Mouse (Mus musculus) cerebellum, postnatal 36 days (tissue): ENCODE measurements around the gene Lrp2.
"Not testable (repeated sequence)": the region's sequence is repeated elsewhere in the genome, so short reads cannot be mapped to it uniquely, and the experiment has no call there.

Source experiments
- DNase-seq, 2 experiments: peaks; one replicate each; pipeline ENCODE4 v3.0.0; 2021 to 2022; ENCODE audit warnings: mixed read lengths in 2 of 2

Gene Lrp2

DNA sequence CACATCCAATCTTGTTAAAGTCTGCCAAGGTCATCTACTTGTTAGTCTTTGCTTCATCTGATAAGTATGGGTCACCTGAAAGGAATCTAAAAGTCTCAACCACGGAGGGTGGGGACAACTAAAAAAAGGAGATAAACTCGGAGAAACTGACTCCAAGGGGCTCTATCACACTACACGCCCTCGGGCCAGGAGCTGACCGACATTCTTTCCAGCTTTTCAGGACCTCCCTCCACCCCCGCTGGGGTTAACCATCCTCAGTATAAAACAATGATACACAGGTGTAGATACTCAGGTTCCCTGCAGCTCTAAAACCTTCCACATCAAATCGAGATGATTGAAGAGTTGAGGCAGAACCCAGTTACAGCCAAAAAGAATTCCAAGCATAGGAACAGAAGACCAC lies 3.0 kb downstream of the Lrp2 start:
- no peak for DNase-seq

DNA sequence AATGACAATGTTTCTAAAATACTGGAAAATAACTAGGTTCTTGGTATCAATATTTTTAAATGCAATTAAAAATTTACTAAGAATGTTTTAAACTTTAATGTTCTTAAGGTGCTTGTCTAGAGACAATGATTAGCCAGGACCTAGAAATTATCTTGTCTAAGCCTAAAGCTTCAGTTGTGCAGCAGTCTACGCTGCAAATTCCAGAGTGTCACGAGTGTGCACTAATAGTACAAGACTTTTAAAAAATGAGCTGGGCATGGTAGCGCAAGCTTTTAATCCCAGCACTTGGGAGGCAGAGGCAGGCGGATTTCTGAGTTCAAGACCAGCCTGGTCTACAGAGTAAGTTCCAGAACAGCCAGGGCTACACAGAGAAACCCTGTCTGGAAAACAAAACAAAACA lies 3.8 kb downstream of the Lrp2 start:
- DNase-seq = not testable (repeated sequence)

DNA sequence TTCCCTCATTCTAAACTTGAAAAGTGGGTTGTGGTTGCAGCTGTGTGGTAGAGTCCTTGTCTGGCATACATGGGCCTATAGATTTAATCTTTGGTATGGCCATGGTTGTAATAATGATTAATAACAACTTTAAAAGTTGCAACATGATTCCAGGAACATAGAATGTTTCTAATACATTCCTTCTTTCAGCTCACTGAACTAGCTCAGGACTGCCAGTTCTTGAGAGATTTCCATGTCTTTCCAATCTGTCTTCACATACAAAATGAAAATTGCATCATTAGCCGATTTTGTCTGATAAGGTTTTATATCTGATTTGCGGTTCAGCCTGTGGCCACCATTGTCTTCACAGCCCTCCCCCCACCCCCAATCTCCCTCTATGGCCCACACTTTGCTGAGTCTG lies 5.8 kb downstream of the Lrp2 start:
- no peak for DNase-seq

DNA sequence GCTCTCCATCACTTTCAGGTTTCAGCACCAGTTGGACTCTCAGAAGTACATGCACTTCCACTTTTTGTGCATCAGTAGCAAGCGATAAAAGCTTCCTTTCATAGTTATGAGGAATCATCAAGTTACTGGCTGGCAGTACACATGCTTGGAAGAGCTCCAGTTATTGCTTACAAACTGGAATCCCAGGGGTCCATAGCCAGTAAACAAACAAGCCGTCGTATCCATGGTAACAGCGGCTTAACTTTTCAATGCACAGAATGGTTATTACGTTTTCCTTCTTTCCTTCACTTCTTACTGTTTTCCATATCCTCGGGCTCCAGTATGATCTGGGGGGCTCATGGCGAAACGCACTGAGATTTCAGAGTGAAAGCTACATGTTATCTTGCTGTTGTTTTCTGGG lies 7.7 kb downstream of the Lrp2 start:
- DNase-seq = no peak

DNA sequence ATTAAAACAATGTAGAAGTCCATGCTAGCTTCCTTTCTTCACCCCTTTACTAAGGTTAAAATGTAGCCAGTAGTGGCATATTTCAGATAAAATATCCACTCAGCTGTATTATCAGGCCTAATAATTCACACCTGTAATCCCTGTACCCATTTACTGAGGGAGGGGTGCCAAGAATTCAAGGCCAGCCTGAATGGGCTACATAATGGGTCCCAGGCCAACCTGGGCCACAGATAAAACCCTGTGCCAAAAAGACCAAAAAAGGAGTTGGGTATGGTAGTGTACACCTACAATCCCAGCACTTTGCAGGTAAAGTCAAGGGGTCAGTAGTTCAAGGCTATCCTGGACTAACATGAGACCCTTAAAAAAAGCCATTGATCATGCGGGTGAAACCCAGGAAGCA lies 9.3 kb downstream of the Lrp2 start:
- DNase-seq = no peak

DNA sequence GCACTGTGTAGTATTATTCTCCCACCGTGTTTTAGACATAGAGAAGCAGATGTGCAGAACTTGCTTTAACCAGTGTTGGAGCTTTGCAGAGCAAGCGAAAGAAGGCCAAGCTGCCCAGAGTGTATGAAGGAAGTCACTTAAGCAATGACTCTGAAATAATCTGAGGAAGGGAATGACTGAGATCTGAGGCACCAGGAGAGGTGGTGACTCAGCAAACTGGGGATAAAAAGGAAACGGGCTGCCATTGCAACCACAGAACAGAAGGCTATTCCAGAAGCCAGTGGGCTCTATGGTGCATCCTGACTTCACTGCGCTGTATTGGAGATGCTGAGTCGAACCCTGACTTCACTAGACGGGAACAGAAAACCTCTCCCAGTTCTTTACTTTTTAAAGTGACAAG lies 10.9 kb downstream of the Lrp2 start:
- no peak for DNase-seq

DNA sequence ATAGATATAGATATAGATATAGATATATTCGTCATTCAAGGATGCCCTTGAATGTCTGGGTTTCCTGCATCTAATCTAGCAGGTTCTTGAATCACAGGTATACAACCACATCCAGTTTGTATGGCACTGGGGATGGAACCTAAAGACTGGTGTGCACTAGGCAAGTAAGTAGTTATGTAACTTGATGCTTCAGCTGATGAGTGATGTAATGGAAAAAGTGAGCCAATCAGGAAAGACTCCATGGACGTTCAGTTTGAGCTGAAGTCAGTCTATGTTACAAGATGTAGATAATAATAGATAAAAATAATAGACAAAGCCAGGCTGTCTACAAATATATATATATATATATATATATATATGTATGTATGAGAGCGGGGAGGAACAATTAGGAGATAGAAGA lies 11.6 kb downstream of the Lrp2 start:
- no peak for DNase-seq

DNA sequence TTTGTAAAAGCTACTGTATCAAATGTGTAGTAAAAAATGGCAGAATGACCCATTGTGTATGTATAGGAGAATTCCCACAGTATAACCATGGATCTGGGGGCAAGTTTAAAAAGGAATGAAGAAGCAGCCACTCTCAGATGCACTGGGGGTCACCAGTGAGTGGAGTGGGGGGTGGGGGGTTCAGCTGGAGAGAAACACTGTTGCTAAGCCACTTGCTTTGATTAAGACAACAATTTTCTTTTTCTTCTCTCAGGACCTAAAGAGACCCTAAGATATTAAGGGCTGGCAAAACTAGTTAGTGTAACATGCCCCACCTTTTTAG lies 12.2 kb downstream of the Lrp2 start:
- no peak for DNase-seq

DNA sequence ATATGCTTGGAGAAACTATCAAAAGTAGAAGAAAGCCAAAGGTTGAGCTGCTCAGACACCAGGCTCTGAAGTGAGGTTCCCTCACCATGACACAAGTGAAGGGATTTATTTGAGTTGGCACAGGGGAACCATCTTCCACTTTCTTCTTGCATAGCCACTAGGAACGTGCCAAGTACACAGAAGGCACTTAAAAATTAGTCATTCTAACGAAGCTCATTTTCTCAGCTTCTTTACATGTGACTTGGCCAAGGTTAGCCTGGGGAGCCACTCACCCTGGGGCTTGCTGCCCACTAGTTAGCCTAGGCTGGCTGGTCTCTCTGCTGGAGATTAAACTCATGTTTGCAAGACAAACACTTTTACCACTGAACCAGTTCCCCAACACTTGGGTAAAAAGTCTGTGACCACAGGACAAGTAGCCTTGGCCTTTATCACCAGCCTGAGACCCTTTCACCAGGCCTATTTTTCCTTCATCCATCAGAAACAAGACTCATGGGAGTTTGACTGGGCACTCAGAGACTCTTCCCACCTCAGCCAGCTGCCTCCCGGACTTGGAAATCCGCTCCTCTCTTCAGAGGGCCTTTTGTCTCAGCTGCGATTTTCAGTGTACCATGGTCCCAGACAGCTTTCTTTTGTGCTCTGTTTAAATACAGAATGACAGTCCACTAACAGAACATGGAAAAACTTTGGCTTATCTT lies 12.7 kb downstream of the Lrp2 start:
- no peak for DNase-seq

DNA sequence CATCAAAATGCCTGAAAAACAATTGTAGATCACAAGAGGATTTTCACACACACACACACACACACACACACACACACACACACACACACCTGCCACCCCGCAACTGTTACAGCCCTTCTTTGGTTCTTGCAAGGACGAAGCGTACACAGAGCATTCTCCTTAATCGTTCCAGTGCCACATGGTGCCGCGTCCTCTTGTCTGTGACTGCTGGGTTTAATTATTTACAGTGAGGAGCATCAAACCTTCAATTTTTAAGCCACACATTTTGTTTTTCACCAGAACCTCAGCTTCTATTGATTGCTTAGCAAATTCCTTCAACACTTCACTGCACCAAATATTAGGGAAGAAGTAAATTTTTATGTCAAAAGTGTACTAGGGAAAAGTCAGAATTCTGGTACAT lies 15.3 kb downstream of the Lrp2 start:
- no peak for DNase-seq

DNA sequence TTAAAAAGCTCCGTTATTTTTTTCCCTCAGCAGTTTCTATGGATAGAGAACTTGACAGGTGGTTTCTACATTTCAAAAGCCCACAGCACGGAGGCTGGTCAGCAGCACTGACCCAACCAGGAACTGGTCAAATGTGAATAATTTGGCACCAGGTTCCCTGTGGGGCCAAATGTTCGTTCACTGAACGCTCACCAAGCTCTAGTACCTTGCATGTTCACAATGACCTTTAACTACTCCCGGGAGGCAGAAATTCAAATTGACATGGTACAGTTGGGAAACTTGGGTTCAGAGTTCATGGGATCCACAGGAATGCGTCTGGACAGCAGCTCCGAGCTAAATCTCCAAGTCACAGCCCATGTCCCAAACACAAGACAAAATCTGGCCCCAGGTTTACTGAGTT lies 19.6 kb downstream of the Lrp2 start:
- DNase-seq = no peak

DNA sequence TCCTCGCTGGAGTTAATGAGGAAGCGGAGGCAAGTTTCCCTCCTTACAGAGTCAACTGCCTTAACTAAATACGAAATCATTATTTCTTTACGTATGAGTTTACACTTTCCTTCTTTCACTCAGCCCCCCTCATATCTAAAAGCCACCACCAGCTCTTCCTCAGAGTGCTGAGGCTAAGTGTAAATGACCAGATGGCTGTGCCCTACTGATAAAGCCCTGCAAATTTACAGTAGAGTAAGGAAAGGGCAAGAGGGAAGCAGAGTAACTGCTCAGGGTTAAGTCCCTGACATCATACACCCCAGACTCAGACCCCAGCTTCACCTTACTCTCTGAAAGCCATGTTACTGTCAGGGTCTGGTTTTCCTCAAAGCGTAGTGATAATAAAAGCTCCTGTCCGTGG lies 22.4 kb downstream of the Lrp2 start:
- no peak for DNase-seq

DNA sequence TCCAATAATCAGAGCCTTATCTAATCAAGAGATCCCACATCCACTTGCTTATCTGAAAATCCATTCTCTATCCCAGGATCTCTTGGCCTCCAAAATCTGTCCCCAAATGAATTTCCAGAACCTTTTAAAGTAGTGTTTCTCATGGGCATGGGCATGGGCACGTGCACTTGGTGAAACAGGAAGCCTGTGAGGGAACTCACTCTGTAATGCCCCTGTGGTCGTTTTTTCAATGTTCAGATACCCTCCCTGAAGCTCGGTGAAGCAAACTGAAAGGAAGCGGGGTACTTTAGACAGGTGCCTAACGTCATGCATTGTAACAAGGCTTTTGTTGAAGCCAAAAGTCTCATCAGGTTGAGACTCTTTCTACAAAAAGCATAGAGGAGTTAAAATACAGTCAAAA lies 23.1 kb downstream of the Lrp2 start:
- no peak for DNase-seq

DNA sequence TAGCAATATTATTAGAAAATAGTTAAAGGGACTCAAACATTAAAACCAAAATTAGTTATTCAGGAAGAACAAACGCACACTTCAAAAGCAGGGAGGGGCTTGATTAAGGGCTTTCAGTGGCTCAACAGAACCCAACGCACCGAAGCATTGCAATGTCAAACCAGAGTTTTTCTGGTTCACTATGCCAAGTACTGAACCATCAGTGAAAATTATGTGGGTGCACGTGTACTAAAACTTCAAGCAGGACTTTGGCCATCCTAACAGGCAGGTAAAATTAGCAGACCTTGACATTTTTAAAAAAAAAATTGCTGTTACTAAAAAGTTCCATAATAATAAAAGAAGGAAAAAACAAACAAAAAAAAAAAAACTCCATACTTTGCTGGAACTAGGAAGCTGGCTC lies 25.6 kb downstream of the Lrp2 start:
- no peak for DNase-seq

DNA sequence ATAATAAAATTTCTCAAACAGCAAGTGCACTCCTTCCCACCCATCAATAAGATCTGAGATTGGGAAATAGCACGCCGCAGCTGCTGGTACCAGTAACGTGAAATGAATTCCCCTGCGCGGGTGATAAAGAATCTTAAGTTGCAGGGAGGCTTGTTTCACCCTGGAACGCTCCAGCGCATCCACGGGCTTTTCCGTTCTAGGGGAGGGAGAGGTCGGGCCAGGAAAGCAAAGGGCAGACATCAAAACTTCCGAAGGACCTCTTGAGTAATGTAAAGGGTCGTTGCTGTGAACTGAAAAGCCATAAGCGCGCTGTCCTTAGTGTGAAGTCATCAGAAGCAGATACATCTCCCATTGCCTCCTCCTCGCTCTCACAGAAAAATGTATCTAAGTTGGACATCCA lies 26.5 kb downstream of the Lrp2 start:
- DNase-seq = no peak

DNA sequence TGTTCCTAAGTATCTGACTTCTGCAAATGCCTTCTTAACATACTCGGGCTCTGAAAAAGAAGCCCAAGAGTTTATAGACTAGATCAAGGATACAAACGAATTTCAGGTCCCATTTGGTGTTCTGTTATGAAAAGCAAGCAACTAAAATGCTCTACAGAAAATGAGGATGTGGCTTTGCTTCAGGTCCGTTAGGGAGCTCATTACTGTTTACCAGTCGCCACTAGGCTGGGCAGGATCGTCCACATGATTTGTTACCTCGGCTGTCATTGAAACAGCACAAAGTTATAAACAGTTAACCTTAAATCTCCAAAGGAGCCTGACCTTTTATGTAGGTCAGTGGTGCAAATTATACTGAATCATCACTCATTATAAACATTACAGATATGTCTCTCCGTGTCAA lies 29.2 kb downstream of the Lrp2 start:
- DNase-seq = no peak

DNA sequence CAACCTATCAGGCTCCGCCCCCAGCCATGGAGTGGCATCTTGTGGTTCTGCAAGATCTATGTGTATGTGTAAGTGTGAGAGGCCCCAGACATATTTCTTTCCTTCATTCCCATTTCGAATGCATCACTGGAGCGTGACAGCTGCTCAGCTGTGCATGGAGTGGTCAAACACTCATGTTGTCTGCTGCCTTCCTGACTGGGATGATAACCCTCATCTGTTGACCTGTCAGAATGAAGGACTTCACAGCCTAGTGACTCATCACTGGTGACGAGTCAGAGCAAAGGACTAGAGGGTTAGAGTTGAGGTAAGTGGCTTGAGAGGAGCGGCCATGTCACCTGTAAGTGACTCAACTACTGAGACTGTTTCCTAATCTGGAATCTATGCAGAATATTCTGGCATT lies 34.2 kb downstream of the Lrp2 start:
- DNase-seq = no peak

DNA sequence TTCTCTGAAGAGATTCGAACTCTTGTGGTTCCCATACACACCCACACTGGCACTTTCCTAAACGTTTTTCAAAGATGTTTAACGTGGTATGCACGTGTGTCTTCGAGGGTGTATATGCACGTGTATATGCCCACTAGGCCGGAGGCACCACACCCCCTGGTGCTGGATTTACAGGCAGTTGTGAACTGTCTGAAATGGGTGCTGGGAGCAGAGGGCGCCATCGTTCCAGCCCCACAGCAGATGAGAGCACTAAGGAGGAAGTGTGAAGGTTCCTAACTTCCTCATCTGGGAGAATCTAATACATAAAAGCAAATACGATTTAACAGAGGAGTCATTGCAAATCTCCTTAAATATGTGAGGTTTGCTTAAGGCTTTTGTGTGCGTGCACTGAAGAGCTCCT lies 39.0 kb downstream of the Lrp2 start:
- DNase-seq = no peak

DNA sequence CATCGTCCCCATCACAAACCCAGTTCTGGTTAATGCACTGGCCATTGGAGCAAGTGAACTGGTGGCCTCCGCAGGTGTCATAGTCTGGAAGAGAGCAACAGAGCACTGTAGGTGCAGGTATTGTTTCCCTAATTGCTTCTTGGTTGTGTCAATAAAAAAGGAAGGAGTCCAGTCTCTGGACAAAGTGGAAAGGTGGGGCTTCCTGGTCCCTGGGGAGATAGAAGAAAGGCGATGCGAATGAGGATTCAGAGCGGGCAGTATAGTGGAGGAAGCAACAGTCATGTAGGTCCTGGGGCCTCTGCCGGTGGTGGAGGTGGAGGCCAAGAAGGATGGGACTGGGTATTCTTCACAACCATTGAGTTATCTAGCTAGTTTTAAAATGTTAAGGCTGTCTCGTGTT lies 49.8 kb downstream of the Lrp2 start:
- DNase-seq = no peak

DNA sequence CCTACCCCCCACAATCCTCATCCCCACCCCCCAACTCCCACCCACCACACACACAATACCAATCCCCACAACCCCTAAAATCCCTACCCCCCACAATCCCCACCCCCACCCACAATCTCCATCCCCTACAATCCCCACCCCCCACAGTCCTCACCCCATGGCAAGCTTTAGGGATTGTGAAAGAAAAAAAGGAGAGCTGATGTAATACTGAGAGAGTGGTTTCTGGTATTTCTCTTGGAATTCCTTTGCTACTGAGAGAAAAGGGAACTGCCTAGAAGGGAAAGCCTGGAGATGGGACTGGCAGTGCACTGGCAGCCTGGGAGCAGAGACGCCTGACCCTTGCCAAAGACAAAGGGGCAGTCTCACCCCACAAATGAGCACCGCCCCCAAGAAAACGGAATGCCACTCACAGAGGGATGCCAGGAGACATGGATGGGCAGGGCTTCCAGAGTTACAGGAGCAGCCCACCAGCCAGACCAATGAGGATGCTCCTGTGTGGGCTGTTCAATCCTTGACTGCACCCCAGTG lies 54.3 kb downstream of the Lrp2 start:
- DNase-seq = no peak

DNA sequence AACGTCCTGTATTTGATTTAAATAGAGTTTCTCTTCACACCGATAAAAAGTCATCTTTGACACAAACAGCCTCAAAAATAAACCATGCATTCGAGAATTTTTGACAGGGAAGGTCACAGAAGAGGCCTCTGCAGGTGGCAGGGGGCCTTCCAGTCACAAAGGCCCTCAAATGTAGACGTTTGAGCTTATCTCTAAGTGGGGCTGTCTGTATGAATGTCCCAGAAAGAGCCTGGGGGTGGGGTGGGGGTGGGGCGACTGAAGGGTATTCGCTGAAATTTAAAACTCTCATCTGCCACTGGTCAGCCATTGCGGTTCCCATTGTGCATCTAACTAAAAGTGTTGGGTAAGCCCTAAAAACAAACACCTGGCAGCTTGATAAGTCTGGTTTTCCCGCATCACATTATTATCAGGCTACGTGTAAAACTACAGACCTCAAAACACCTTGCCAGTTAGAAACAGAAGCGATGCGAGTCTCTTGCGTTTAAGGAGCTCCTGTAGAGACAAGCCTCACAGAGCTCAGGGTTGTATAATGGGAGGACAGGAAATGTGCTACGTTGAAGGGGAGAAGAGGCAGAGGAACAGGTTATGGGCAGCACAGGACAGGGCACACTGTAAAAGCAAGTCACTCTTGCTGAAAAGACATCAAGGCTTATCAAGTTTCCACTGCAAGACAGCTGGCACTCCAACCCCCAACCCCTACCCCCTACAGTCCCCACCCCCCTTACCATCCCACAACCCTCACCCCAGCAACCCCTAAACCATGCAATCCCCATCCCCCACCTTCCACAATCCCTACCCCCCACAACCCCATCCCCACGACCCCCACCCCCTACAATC lies 55.0 kb downstream of the Lrp2 start:
- DNase-seq = no peak

DNA sequence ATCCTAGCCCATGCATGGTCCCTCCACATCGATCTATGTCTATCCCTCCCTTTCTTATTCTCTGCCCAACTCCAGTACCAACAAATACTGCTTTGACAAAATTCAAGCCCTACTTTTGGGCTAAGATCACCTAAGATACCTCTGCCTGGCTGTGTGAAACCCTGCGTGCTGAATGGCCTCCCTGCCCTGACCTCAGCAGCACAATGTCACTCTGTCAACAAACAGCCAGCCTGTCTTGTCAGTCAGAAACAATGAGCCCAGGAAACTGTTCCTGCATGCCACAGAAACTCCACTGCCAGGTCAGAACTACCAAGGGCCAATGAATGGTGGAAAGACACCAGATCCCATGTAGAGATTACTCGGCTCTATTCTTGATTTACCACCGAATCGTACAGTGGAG lies 55.7 kb downstream of the Lrp2 start:
- DNase-seq = no peak

DNA sequence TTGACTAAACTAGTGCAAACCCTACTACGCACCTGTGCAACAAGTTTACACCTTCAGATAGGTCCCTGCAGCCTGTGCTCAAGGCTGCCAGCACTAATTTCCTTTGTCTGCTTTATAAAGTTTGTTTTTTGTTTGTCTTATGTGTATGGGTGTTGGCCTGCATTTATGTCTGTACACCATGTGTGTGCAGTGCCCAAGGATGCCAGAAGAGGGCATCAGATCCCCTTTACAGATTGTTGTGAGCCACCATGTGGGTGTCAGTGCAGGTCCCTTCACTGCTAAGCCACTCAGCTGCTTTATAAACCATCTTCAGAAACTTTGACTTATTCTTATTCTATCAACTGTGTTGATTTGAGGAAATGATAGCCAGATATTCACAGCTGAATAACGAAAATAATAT lies 65.6 kb downstream of the Lrp2 start:
- DNase-seq = no peak

DNA sequence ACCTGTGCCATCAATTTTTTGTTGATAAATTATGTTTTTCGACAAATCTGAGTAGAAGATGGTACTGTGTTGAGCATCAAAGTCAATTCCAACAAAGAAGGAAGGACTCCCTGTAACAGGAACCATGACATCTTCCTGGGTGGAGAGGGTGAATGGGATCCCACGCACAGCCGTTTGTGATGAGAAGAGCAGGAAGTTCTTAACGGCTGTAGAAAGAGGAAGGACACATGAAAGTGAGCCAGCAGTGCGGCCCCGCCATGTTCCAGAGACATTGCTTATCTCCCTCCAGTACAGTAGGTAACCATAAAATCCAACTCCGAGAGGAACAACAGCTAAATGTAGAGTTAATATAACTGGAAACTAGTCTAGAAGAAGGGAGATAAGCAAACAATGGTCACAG lies 67.6 kb downstream of the Lrp2 start:
- no peak for DNase-seq

DNA sequence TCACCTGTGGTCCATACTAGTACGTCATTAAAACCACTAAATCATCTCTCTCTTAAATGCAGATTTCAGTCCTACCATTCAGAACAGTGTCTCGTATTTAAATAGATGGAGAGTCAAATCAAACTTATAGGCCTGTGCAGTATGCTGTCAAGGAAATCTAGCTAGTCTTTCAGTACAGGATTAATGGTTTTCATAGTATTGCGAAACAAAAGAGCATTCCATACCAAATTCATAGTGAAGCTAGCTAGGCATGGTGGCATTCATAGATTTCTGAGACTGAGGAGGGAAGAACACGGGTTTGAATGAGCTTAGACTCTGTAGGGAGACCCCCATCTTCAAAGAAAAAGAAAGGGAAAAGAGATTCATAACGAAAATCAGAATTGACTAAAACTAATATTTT lies 74.1 kb downstream of the Lrp2 start:
- no peak for DNase-seq
